Mouse (Mus musculus): ENCODE measurements around the gene Timm17b. TPM values are rescaled to one million over a fixed set of nuclear protein-coding genes. Genes with fewer than 3 reads are reported as not detected.
"Not testable (repeated sequence)": the region's sequence is repeated elsewhere in the genome, so short reads cannot be mapped to it uniquely, and the experiment has no call there.

The Timm17b gene
- total RNA-seq (2021), result 100 to 1,000 TPM; 113 to 126 TPM
- long read RNA-seq, experiment 1, transcript Timm17b-203 (2 exons, 761 nt), result minor isoform, 23 of 142 reads
- long read RNA-seq, experiment 1, transcript Timm17b-201 (6 exons, 2,381 nt), result major isoform, 102 of 142 reads
- long read RNA-seq, experiment 1, partial matches to known transcripts, result 16 of 142 reads
- long read RNA-seq, experiment 1, other reads (novel, unspliced or antisense), result 1 of 142 reads
- long read RNA-seq, experiment 2, transcript Timm17b-201 (6 exons, 2,381 nt), result major isoform, 47 of 55 reads
- long read RNA-seq, experiment 2, partial matches to known transcripts, result 2 of 55 reads
- long read RNA-seq, experiment 2, other reads (novel, unspliced or antisense), result 2 of 55 reads

DNA sequence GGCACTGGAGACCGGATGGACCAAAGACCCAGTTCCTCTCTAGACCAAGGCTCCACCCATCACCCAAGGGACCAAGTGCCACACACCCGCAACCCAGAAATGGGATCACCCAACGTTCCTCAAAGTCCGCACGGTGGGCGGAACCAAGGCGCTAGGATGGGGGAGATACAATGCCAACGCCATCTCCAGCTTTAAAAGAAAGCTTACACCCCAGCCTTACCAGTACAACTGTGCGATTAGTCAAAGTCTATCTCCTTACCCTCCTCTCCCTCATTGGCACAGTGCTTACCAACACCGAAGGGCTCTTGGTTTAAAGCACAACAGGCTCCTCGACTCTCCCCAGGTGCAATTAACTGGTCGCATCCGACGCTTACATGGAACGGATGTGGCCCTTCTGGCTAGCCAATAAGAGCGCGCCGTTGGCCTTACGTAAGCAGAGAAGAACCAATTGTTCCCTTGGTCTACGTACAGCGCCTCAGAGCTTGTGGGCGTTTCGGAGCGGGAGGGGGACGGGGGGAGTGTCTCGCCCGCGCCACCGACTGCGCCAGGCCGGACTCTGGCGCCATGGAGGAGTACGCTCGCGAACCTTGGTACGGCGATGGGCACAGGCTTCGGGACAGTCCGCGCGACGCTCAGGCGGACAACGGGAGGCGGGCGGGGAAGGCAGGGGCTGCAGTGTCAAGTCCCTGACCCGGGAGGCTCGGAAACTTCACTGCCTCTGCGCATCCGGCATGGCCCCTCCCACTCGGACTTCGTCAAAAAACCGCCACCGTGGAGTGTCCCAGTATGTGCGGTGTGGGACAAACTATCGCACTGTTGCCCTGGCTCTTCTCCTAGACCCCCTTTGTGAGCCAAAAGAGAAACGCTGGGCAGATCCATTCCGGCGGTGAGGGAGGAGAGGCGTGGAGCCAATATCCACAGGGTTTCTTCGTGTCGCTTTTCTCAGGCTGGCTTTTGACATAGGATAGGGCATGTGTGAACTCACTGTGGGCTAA is at the start of gene Timm17b, which contains the start of gene Pqbp1:
Gene Timm17b, plus strand, starts transcription at position 478 of the 995 bp plus-strand sequence.
Gene Pqbp1, minus strand, starts transcription at position 390 of the 995 bp plus-strand sequence.
- peak; percentile 88 to 89 for DNase-seq

GRCm38 (mm10) chrX:7854578-7854977 is 44.6 kb upstream of the Timm17b start:
- DNase-seq, result peak; percentile 45 to 62

DNA sequence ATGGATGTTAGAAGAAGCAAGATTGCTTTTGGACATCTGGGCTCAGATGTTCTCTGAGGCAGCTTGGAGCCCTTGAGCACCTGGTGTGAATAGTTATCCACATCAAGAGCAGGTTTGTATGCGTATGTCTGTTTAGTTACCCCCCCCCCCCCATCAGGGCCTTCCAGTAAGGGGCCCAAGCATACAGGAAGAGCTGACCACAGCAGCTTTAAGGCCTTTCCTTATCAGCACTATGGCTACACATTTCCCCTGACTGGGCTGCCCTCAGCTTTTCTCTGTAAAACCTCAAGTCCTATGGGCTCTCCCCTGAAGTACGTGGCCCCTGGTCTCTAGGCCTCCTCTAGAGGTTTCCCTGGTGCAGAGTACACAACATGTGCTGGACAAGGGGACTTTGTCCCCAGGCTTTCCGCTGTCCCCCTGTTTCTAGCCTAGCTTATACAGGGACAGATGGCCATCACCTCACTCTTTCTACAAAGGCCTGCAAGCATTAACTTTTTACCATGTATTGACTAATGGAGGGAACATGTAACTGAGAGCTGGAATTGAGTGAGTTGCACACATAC is 39.9 kb upstream of the Timm17b start:
- no peak for DNase-seq

- DNase-seq, result no peak
Observed at GRCm38 (mm10) chrX:7863181-7863580, 36.0 kb upstream of the Timm17b start.

DNA sequence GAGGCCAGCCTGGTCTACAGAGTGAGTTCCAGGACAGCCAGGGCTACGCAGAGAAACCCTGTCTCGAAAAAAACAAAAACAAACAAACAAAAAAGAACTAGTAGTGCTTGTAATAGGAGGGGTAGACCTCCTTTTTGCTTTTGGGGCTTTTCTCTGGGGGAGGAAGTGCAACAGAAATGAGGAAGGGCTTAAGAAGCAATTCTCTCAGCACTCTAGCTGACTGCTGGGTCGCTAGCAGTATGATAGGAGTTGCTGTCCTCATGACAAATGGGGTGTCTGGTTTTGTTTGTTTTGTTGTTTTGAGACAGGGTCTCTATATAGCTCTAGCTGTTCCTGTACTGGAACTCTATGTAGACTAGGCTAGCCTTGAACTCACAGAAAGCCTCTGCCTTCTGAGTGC is 34.6 kb upstream of the Timm17b start:
- no peak for DNase-seq

DNA sequence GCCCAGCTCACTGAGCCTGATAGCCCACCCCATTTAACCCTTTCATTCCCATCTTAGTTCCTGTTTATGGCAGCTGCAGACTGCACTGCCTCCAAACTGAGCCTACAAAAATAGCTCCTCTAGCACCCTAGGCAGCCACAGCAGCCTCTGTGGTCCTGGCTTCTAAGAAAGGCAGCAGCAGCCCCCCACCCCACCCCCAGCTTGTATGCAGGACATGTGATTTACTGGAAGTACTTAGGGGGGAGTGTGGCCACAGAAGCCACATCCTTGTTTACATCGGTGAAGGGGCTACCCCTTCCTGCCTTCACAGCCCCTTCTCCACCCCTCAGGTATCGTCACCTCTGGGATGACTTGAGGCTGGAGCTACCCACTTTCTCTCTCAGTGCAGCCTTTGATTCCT is 33.8 kb upstream of the Timm17b start:
- no peak for DNase-seq

DNA sequence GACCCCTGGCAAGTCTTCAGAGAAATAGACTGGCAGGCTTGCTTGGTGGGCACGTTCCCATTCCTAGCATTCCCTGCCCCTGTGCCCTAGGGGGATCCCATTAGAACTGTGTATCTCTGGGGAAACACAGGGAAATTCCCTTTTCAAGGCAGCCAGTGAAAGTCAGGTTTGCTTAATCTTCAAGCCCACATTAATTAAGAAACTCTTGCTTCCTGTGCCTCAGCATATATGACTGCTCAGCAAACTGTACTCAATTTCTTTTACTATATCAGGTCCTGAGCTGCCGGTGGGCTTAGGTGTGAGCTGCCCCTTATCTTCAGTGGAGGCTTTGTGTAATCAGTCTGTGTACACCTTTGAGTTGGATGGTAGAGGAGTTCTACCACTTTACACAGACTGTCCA is 33.4 kb upstream of the Timm17b start:
- DNase-seq, result no peak

- DNase-seq, result no peak
Observed at GRCm38 (mm10) chrX:7867141-7867540, 32.0 kb upstream of the Timm17b start.

DNA sequence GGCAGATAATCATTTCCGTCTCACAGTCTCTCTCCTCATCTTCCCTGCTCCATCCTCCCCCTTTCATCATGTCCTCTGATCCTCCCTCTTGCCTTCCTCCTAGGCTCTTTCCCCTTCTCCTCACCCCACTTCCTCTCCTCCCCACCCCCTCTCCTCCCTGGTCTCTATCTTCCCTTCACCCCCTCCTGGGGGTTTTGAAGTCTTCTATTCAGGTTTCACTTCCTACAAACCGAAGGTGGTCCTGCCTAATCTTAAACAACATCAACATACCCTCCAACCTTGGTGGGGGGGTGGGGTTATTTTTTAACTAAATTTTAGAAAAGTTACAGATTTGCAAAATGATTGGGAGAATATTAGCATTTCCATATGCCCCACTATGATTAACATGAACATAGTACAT is 30.7 kb upstream of the Timm17b start:
- DNase-seq, result no peak

GRCm38 (mm10) chrX:7869826-7870225 is 29.3 kb upstream of the Timm17b start:
- no peak for DNase-seq

GRCm38 (mm10) chrX:7878007-7878419 is 21.1 kb upstream of the Timm17b start, which contains the start of gene Pim2:
Gene Pim2, plus strand, starts transcription at chrX:7878262.
- peak; percentile 87 to 88 for DNase-seq

DNA sequence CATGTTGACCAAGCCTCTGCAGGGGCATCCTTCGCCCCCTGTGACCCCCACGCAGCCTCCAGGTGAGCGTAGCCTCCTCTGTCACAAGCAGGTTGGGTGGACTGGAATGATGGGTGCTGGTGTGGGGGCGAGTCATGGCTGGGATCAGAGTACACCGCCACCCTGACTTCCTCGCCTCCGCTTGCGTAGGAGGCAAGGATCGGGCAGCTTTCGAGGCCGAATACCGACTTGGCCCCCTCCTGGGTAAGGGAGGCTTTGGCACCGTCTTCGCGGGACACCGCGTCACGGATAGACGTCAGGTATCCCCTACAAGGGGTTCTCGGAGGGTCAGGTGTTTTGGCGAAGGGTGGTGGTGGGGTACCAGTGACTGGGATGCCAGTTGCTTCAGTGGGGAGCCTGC is 20.7 kb upstream of the Timm17b start:
- peak in 1 of 2 experiments; percentile 33 for DNase-seq

GRCm38 (mm10) chrX:7879819-7880218 is 19.3 kb upstream of the Timm17b start:
- peak; percentile 63 to 73 for DNase-seq

DNA sequence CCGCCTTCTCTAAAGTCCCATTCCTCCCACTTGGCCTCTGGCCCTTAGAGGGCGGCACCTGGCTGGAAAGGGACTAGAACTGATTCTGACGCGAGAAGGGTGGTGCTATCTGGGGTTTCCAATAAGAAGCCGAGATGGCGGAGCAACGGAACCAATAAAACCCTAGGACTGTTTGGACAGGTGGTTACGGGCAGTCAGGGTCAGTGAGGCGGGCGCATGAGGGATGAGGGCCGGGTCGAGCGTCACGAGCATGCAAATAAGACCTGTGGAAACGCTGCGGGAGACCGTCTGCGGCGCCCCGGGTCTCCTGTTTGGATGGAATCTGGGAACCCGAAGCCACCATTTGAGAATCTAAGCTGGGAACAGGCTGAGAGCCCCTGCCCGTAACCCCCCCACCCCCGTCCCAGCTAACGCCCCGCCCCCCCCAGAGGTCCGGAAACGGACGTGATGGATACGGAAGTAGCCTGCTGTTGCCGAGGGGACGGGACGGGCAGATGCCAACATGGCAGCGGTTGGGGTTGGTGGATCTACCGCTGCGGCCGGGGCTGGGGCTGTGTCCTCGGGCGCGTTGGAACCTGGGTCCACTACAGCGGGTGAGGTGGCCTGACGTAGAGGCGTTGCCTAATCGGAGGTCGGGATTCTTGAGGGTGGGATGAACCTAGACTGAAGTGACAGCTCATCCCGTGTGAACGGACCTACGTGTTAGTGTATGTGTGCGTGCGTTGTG is 15.2 kb upstream of the Timm17b start, which contains the start of gene Slc35a2:
Gene Slc35a2, plus strand, starts transcription at position 188 of the 727 bp plus-strand sequence.
- DNase-seq, result peak; percentile 88

- DNase-seq, result no peak
Observed at GRCm38 (mm10) chrX:7898211-7898610, 946 bp upstream of the Timm17b start.

DNA sequence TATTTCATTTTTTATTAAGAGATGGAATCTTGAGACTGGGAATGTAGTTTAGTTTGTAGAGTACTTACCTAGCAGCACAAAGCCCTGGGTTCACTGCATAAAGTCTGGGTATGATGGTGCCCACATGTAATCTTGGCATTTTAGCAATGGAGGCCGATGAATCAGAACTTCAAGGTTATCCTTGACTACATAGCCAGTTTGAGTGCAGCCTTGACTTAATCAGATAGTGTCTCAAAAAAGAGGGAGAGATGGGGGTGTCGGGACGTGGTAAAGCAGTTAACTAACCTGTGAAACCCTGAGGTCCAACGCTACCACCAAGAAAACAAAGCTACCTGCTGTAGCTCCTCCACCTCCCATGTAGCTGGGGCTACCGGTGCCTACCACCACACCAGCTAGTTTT is 5.3 kb downstream of the Timm17b start:
- DNase-seq, result peak in 1 of 2 experiments; percentile 18

DNA sequence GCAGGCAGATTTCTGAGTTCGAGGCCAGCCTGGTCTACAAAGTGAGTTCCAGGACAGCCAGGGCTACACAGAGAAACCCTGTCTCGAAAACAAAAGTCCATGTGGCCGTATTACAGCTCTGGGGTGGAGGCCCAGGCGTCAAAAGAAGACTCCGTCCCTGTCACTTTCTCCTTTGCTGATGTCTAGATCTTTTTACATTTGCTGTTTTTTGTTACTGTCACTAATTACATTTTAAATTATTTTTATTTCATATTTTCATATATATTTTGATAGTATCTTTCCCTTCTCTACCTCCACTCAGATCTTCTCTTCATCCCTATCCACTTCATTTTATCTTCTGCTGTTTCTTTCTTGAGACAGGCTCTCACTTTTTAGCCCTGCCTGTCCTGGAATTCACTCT is 8.6 kb downstream of the Timm17b start, which contains the start of gene Gm10491:
Gene Gm10491, minus strand, starts transcription at position 101 of the 400 bp plus-strand sequence.
- DNase-seq, result no peak

DNA sequence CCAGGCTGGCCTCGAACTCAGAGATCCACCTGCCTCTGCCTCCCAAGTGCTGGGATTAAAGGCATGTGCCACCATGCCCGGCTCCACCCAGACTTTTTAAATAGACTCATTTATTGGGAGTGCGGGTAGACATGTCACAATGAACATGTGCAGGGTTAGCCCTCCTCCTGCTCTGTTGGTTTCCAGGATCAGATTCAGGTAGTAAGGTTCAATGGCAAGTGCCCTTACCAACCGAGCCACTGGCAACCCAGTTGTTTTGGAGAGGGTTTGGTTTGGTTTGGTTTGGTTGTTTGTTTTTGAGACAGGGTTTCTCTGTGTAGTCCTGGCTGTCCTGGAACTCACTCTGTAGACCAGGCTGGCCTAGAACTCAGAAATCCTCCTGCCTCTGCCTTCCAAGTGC is 10.1 kb downstream of the Timm17b start, which contains the start of gene Gm10490:
Gene Gm10490, plus strand, starts transcription at position 301 of the 400 bp plus-strand sequence.
- DNase-seq, result not testable (repeated sequence)

DNA sequence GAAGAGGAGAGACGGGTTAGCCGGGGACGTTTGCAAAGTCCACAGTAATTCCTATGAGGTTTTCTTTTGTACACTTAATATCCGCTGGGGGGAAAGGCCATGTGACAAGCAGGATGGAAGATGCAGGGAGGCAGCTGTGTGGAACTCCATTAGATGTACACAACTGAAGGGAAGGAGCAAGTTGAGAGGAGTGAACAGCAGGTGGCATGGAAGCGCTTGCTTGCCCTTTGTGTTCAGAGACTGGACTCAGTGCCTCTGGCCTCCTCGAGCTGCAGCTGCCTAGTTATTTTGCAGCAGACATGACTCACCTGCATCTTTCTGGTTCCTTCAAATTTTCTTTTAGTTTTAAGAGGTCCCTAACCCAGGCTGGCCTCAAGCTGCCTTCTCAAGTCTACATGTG is 11.3 kb downstream of the Timm17b start:
- peak in 1 of 2 experiments; percentile 29 for DNase-seq

GRCm38 (mm10) chrX:7915669-7916068 is 16.5 kb downstream of the Timm17b start:
- peak; percentile 44 to 46 for DNase-seq

- not testable (repeated sequence) for DNase-seq
Observed at GRCm38 (mm10) chrX:7917960-7918359, 18.8 kb downstream of the Timm17b start.

Measured in adrenal gland, postnatal 36 days (tissue).